Mouse (Mus musculus) midbrain, embryonic 16.5 days (tissue): ENCODE measurements around the gene Ccl22. TPM values are rescaled to one million over a fixed set of nuclear protein-coding genes. Genes with fewer than 3 reads are reported as not detected.

Experiments used
- ATAC-seq: fragments of 200-750 bp; cut with Nextera tagmentation; 2 replicates; pipeline ENCODE4 v1.8.0; 2017; ENCODE audit warnings: moderate TSS enrichment
- H3K27ac ChIP-seq: fragments of 300-500 bp; sonication (generic); 2 replicates; pipeline ENCODE4 v1.5.1; 2014; ENCODE audit warnings: mild to moderate bottlenecking, low read length, mixed read lengths
- H3K27me3 ChIP-seq: fragments of 300-500 bp; sonication (generic); 2 replicates; pipeline ENCODE4 v1.6.1; 2014; ENCODE audit warnings: low read depth, low read length, mixed read lengths; ENCODE audit not compliant: control insufficient read depth, insufficient read depth
- H3K36me3 ChIP-seq: fragments of 300-500 bp; sonication (generic); 2 replicates; pipeline ENCODE4 v1.6.1; 2014; ENCODE audit warnings: mild to moderate bottlenecking, low read length, moderate library complexity, mixed read lengths; ENCODE audit not compliant: control insufficient read depth, insufficient read depth
- H3K4me1 ChIP-seq: fragments of 300-500 bp; sonication (generic); 2 replicates; pipeline ENCODE4 v1.6.1; 2014; ENCODE audit warnings: mild to moderate bottlenecking, low read length, mixed read lengths; ENCODE audit not compliant: control insufficient read depth, insufficient read depth
- H3K4me2 ChIP-seq: fragments of 300-500 bp; sonication (generic); 2 replicates; pipeline ENCODE4 v1.6.1; 2014; ENCODE audit warnings: mild to moderate bottlenecking, low read length, mixed read lengths
- H3K4me3 ChIP-seq: fragments of 300-500 bp; sonication (generic); 2 replicates; pipeline ENCODE4 v1.5.1; 2014; ENCODE audit warnings: low read depth, mild to moderate bottlenecking, low read length, moderate library complexity, mixed read lengths
- H3K9ac ChIP-seq: fragments of 300-500 bp; sonication (generic); 2 replicates; pipeline ENCODE4 v1.6.1; 2014; ENCODE audit warnings: low read depth, low read length, mixed read lengths
- H3K9me3 ChIP-seq: fragments of 300-500 bp; sonication (generic); replicated peaks from 2 replicates; pipeline ENCODE4 v1.6.1; 2014; ENCODE audit warnings: mild to moderate bottlenecking, low read length, mixed read lengths; ENCODE audit not compliant: control insufficient read depth, poor library complexity, severe bottlenecking
- WGBS: fragments of 180-500 bp; shearing (Covaris S2); extraction: QIAGEN DNeasy Blood & Tissue Kit; methylation state at CpG from one replicate; pipeline ENCODE4 v1.1.7; 2014; 5-methylcytosine and 5-hydroxymethylcytosine counted together
- polyA plus RNA-seq: library from polyadenylated mRNA; unstranded; fragments of >200 nt; fragmentation: Nextera tagmentation; extraction: Ambion mirVana; gene quantifications from 2 replicates; pipeline ENCODE4 v1.2.1, GENCODE M21; 2015

Gene Ccl22
- polyA plus RNA-seq, 1 experiment from 2014 or later, result not detected

GRCm38 (mm10) chr8:94703972-94704668 lies 41.3 kb upstream of the Ccl22 start:
- H3K27ac ChIP-seq, result peak overlapping the region; percentile 88
- under 1% methylated on average over 35 of the region's 35 CpGs for WGBS
- peak; percentile 93 for ATAC-seq
- peaks cover 4% of the 10 kb centered on the region; the same call in 1 of the 2 replicates for H3K4me1 ChIP-seq
- H3K4me2 ChIP-seq, result peak overlapping the region; percentile 58
- no peaks in the 10 kb centered on the region for H3K36me3 ChIP-seq
- H3K27me3 ChIP-seq, result no peaks in the 10 kb centered on the region; the same call in 1 of the 2 replicates
- H3K4me3 ChIP-seq, result peak overlapping the region; percentile 54
- no peaks in the 10 kb centered on the region for H3K9me3 ChIP-seq
- peak overlapping the region; percentile 73 for H3K9ac ChIP-seq

GRCm38 (mm10) chr8:94704669-94704984 lies 40.8 kb upstream of the Ccl22 start:
- H3K4me3 ChIP-seq, result peak overlapping the region; percentile 54
- peak overlapping the region; percentile 73 for H3K9ac ChIP-seq
- H3K36me3 ChIP-seq, result no peaks in the 10 kb centered on the region
- peak overlapping the region; percentile 88 for H3K27ac ChIP-seq
- 12% methylated on average over 9 of the region's 9 CpGs for WGBS
- H3K9me3 ChIP-seq, result no peaks in the 10 kb centered on the region
- ATAC-seq, result no peak
- peak overlapping the region; percentile 58 for H3K4me2 ChIP-seq
- no peaks in the 10 kb centered on the region; the same call in 1 of the 2 replicates for H3K27me3 ChIP-seq
- H3K4me1 ChIP-seq, result peaks cover 4% of the 10 kb centered on the region; the same call in 1 of the 2 replicates

GRCm38 (mm10) chr8:94705581-94706245 lies 39.7 kb upstream of the Ccl22 start:
- no peak overlapping the region for H3K4me2 ChIP-seq
- no peak overlapping the region for H3K27ac ChIP-seq
- no peaks in the 10 kb centered on the region; the same call in 1 of the 2 replicates for H3K27me3 ChIP-seq
- H3K4me3 ChIP-seq, result no peak overlapping the region
- no peaks in the 10 kb centered on the region for H3K9me3 ChIP-seq
- no peak overlapping the region for H3K9ac ChIP-seq
- H3K4me1 ChIP-seq, result peaks cover 4% of the 10 kb centered on the region; the same call in 1 of the 2 replicates
- ATAC-seq, result no peak
- no peaks in the 10 kb centered on the region for H3K36me3 ChIP-seq
- 87% methylated on average over 10 of the region's 10 CpGs for WGBS

GRCm38 (mm10) chr8:94706732-94707395 lies 38.5 kb upstream of the Ccl22 start:
- no peaks in the 10 kb centered on the region for H3K36me3 ChIP-seq
- H3K4me2 ChIP-seq, result no peak overlapping the region
- H3K4me1 ChIP-seq, result peaks cover 4% of the 10 kb centered on the region; the same call in 1 of the 2 replicates
- H3K27me3 ChIP-seq, result no peaks in the 10 kb centered on the region; the same call in 1 of the 2 replicates
- 68% methylated on average over 9 of the region's 9 CpGs for WGBS
- H3K9ac ChIP-seq, result no peak overlapping the region
- no peak overlapping the region for H3K27ac ChIP-seq
- H3K9me3 ChIP-seq, result no peaks in the 10 kb centered on the region
- no peak for ATAC-seq
- H3K4me3 ChIP-seq, result no peak overlapping the region

- no peaks in the 10 kb centered on the region for H3K36me3 ChIP-seq
- no peaks in the 10 kb centered on the region for H3K9me3 ChIP-seq
- H3K27me3 ChIP-seq, result no peaks in the 10 kb centered on the region
- no peak for ATAC-seq
- H3K4me3 ChIP-seq, result no peak overlapping the region
- no peak overlapping the region for H3K27ac ChIP-seq
- WGBS, result 51% methylated on average over 8 of the region's 8 CpGs
- no peak overlapping the region for H3K9ac ChIP-seq
- no peak overlapping the region for H3K4me2 ChIP-seq
- H3K4me1 ChIP-seq, result no peaks in the 10 kb centered on the region; the same call in 1 of the 2 replicates
Measured at GRCm38 (mm10) chr8:94710336-94710735, 35.1 kb upstream of the Ccl22 start.

GRCm38 (mm10) chr8:94711160-94711718 lies 34.2 kb upstream of the Ccl22 start:
- Histone ChIP-seq H3K27ac (no peak overlapping the region), H3K4me1 (no peaks in the 10 kb centered on the region), H3K9ac (no peak overlapping the region), H3K9me3 (no peaks in the 10 kb centered on the region), H3K27me3 (no peaks in the 10 kb centered on the region), H3K4me3 (no peak overlapping the region), H3K36me3 (no peaks in the 10 kb centered on the region), H3K4me2 (no peak overlapping the region)
- ATAC-seq, result no peak
- 62% methylated on average over 5 of the region's 5 CpGs for WGBS

- ATAC-seq, result no peak
Measured at GRCm38 (mm10) chr8:94714556-94714955, 30.8 kb upstream of the Ccl22 start.

GRCm38 (mm10) chr8:94715871-94716270 lies 29.5 kb upstream of the Ccl22 start:
- Histone ChIP-seq H3K27me3 (no peaks in the 10 kb centered on the region), H3K4me2 (no peak overlapping the region), H3K4me3 (no peak overlapping the region), H3K9ac (no peak overlapping the region), H3K27ac (no peak overlapping the region), H3K36me3 (no peaks in the 10 kb centered on the region), H3K4me1 (no peaks in the 10 kb centered on the region), H3K9me3 (no peaks in the 10 kb centered on the region)
- no peak for ATAC-seq
- 86% methylated on average over 3 of the region's 3 CpGs for WGBS

More at GRCm38 (mm10) chr8:94714556-94714955, 30.8 kb upstream of the Ccl22 start:
- 28% methylated on average over 5 of the region's 5 CpGs for WGBS
- Histone ChIP-seq H3K27me3 (no peaks in the 10 kb centered on the region), H3K36me3 (no peaks in the 10 kb centered on the region), H3K4me3 (no peak overlapping the region), H3K4me1 (no peaks in the 10 kb centered on the region), H3K4me2 (no peak overlapping the region), H3K27ac (no peak overlapping the region), H3K9me3 (no peaks in the 10 kb centered on the region), H3K9ac (no peak overlapping the region)
